Mouse (Mus musculus): Measurements from ENCODE around the gene Sec24d.

Sec24d gene

GRCm38 (mm10) chr3:123266753-123267651 lies at the start of gene Sec24d:
Gene Sec24d, plus strand, starts transcription at chr3:123267455.
- peak; percentile 85 to 90 for DNase-seq

- no peak for DNase-seq
Measured at GRCm38 (mm10) chr3:123218646-123219045, 48.6 kb upstream of the Sec24d start.

GRCm38 (mm10) chr3:123227276-123227675 lies 40.0 kb upstream of the Sec24d start:
- DNase-seq, result no peak

GRCm38 (mm10) chr3:123231639-123232038 lies 35.6 kb upstream of the Sec24d start:
- no peak for DNase-seq

- peak in 1 of 2 experiments; percentile 47 for DNase-seq
Measured at GRCm38 (mm10) chr3:123234191-123234836, 32.9 kb upstream of the Sec24d start.

GRCm38 (mm10) chr3:123235495-123235894 lies 31.8 kb upstream of the Sec24d start:
- DNase-seq, result no peak

- peak; percentile 58 to 75 for DNase-seq
Measured at GRCm38 (mm10) chr3:123235921-123236320, 31.3 kb upstream of the Sec24d start, which contains the start of gene Synpo2. Gene Synpo2, minus strand, starts transcription at chr3:123236149.

GRCm38 (mm10) chr3:123237039-123237438 lies 30.2 kb upstream of the Sec24d start:
- no peak for DNase-seq

GRCm38 (mm10) chr3:123237446-123237845 lies 29.8 kb upstream of the Sec24d start:
- DNase-seq, result no peak

- no peak for DNase-seq
Measured at GRCm38 (mm10) chr3:123244376-123244775, 22.9 kb upstream of the Sec24d start.

GRCm38 (mm10) chr3:123245646-123246045 lies 21.6 kb upstream of the Sec24d start:
- no peak for DNase-seq

- DNase-seq, result no peak
Measured at GRCm38 (mm10) chr3:123256181-123257101, 10.8 kb upstream of the Sec24d start.

GRCm38 (mm10) chr3:123258709-123259108 lies 8.5 kb upstream of the Sec24d start:
- DNase-seq, result no peak

- DNase-seq, result peak in 1 of 2 experiments; percentile 14
Measured at GRCm38 (mm10) chr3:123264706-123265105, 2.5 kb upstream of the Sec24d start.

- peak; percentile 66 to 77 for DNase-seq
Measured at GRCm38 (mm10) chr3:123267741-123268201, 516 bp downstream of the Sec24d start.

GRCm38 (mm10) chr3:123282866-123283615 lies 15.8 kb downstream of the Sec24d start:
- no peak for DNase-seq

GRCm38 (mm10) chr3:123284284-123284683 lies 17.0 kb downstream of the Sec24d start:
- no peak for DNase-seq

GRCm38 (mm10) chr3:123285649-123286048 lies 18.4 kb downstream of the Sec24d start:
- no peak for DNase-seq

- peak in 1 of 2 experiments; percentile 24 for DNase-seq
Measured at GRCm38 (mm10) chr3:123288856-123289570, 21.8 kb downstream of the Sec24d start.

GRCm38 (mm10) chr3:123291670-123292069 lies 24.4 kb downstream of the Sec24d start:
- no peak for DNase-seq

- no peak for DNase-seq
Measured at GRCm38 (mm10) chr3:123296654-123297053, 29.4 kb downstream of the Sec24d start.

Measured in kidney, postnatal 25 days (tissue).